Mouse (Mus musculus) heart, postnatal 25 days (tissue): ENCODE results near the gene Grm1. TPM values are rescaled to one million over a fixed set of nuclear protein-coding genes. Genes with fewer than 3 reads are reported as not detected.

Experiments used
- DNase-seq: peaks from one replicate; pipeline ENCODE4 v3.0.0; 2022; ENCODE audit warnings: low spot score
- intact Hi-C: fragments of 180-260 bp; cut with DNase I; formaldehyde crosslinking; loops from one replicate; pipeline ENCODE4 v1.15.1; 2025
- total RNA-seq, 2 experiments: library from RNA; stranded (reverse); gene quantifications; 2 replicates each; pipeline ENCODE4 v1.2.3; 2021

Gene Grm1
- total RNA-seq, 2 experiments from 2014 or later, result 3.6 to 5.0 TPM

DNA sequence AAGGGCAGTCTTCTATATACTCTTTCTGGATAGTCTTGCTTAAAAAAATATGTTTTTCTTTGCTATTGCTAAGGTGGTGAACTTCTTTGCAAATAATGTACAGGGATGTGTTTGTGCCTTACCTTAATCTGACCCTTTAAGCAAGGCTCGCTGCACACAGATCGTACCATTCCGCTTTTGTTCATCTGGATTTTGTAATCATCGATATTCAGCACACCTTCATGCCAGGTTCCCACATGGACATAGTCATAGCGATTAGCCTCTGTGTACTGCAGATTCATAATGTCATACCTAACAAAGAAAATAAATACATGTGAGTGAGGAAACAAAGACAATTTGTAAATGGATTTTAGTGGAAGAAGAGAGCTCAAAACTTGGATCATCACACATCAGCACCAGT lies 340.8 kb downstream of the Grm1 start:
- intact Hi-C loops, result no loop called here
- no peak for DNase-seq

- intact Hi-C loops, result no loop called here
- DNase-seq, result no peak
Measured at GRCm38 (mm10) chr10:10740729-10741128, 341.4 kb downstream of the Grm1 start.

DNA sequence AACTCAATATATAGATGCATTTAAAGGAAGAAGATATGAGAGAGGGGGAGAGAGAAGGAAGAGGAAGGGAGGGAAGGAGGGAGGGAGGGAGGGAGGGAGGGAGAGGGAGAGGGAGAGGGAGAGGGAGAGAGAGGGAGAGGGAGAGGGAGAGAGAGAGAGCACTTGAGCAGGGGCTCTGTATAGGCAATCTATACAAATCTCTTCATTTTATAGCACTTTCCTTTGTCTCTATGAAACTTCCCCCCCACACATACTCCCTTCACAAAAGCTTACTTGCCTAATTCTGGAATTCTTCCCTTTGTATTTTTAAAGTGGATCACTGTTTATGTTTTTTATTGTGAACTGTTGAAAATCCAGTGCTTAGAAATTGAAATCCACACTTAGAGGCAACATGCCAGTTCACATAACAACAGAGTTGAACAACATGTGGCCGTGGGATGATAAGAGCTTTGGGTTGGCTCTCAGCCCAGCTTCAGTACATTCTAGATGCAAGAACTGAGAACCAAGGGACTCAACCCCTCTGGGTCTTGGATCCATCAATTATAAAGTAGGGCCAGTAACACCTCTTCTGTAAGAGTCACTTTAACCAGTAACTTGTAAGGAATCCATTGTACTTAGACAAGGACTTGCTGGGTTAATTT lies 345.0 kb downstream of the Grm1 start:
- intact Hi-C loops, result no loop called here
- no peak for DNase-seq

DNA sequence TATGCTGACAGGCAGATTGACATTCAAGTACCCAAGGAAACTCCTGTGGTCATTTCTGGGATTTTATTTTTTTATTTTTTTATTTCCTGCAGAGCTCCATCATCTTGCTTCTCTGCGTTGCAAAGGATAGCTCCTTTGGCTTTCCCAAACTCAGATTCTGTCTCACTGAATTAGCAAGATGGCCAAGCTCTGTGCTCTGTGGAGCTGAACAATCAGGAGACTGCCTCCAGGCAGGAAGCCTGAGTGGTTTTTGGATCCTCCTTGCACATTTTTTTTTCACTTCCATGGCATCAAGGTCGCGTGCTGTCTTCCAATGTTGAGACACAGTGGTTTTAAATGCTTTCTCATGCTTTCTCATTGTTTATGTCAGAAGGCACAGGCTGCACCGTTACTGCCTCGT lies 347.6 kb downstream of the Grm1 start:
- DNase-seq, result no peak
- intact Hi-C loops, result no loop called here

DNA sequence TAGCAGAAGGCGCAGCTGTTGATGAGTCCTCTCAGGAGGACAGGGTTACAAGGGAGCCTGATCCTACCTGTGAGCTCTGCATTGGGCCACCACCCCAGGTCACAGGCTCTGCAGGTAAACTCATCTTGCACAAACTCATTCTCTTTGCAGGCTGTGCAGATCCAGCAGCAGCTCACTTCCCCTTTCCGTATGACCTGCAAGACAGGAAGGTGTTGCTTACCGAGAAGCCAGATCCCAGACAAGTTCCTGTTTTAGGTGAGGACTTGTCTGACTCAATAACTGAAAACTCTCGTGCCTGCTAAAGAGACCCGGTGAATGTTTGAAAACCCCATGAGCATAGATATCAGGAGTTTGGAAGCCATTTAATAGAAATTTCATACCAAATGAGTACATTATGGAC lies 349.1 kb downstream of the Grm1 start:
- intact Hi-C loops, result no loop called here
- DNase-seq, result no peak

- intact Hi-C loops, result no loop called here
- DNase-seq, result no peak
Measured at GRCm38 (mm10) chr10:10726501-10726900, 355.7 kb downstream of the Grm1 start.

- DNase-seq, result no peak
- intact Hi-C loops, result no loop called here
Measured at GRCm38 (mm10) chr10:10710837-10711236, 371.3 kb downstream of the Grm1 start.

GRCm38 (mm10) chr10:10710359-10710758 lies 371.8 kb downstream of the Grm1 start:
- no peak for DNase-seq
- intact Hi-C loops, result no loop called here

DNA sequence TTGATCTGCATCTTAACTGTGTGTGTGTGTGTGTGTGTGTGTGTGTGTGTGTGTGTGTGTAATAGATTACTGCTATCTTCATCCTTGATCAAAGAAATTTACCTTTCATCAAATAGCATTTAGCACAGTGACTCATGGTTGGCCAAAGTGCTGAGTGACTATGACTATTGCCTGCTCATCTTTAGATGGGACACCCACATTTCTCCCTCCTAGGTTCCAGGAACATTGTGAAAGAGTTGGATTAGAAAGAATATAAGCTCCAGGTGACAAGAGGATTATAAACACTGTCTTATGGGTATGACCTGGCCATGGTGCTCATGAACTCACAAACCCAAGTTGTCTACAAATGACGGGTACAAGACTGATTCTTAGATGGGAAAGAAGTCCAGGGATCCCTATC lies 374.1 kb downstream of the Grm1 start:
- DNase-seq, result no peak
- intact Hi-C loops, result no loop called here

GRCm38 (mm10) chr10:10701326-10701725 lies 380.8 kb downstream of the Grm1 start:
- intact Hi-C loops, result no loop called here
- DNase-seq, result no peak

GRCm38 (mm10) chr10:10700903-10701302 lies 381.3 kb downstream of the Grm1 start:
- no peak for DNase-seq
- intact Hi-C loops, result no loop called here

DNA sequence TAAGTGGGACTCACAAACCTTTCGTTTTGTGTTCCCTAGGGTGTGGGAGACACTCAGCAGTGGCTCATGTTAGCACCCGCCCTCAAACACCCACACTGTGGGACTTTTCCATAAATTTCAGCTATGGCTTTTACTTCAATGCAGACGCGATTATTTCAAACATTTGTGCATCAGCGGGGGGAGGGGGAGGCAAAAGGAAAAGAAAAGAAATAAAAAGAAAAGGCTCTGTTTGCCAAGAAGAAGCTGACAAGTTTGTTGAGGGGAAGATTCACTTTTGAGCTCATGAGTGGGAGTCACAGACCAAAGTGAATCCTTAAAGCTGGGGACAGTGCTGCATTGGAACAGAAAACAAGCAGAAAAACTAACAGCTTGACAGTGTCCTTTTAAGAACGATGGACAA lies 384.7 kb downstream of the Grm1 start:
- intact Hi-C loops, result no loop called here
- no peak for DNase-seq

- intact Hi-C loops, result no loop called here
Measured at GRCm38 (mm10) chr10:10689668-10690223, 392.4 kb downstream of the Grm1 start.

GRCm38 (mm10) chr10:10688907-10689667 lies 393.1 kb downstream of the Grm1 start:
- intact Hi-C loops, result no loop called here
- no peak for DNase-seq

More at GRCm38 (mm10) chr10:10689668-10690223, 392.4 kb downstream of the Grm1 start:
- no peak for DNase-seq

- no peak for DNase-seq
- intact Hi-C loops, result no loop called here
Measured at GRCm38 (mm10) chr10:10681048-10681447, 401.1 kb downstream of the Grm1 start, which contains the start of gene Gm10944. Gene Gm10944 (plus strand): TSS chr10:10681348.

- intact Hi-C loops, result no loop called here
- DNase-seq, result no peak
Measured at GRCm38 (mm10) chr10:10659976-10660375, 422.2 kb downstream of the Grm1 start.

- intact Hi-C loops, result no loop called here
- no peak for DNase-seq
Measured at GRCm38 (mm10) chr10:10659161-10659560, 423.0 kb downstream of the Grm1 start.

DNA sequence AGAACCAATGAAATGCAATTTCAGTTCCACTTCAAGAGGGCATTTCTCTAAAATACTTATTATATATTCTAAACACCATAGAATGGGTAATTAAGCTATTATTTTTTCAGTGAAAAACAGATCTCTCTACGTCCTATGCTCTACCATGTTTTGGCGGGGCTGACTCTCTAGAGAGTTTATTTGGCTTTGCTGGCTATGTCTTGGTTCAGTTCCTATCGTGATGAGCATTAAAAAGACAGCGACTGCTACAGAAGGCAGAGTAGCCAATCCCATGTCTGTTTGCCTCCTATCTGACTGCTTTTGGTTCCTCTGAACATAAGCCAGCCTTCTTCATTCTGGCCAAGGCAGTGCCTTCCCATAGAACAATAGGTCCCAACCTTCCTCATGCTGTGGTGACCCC lies 425.5 kb downstream of the Grm1 start:
- no peak for DNase-seq
- intact Hi-C loops, result no loop called here

DNA sequence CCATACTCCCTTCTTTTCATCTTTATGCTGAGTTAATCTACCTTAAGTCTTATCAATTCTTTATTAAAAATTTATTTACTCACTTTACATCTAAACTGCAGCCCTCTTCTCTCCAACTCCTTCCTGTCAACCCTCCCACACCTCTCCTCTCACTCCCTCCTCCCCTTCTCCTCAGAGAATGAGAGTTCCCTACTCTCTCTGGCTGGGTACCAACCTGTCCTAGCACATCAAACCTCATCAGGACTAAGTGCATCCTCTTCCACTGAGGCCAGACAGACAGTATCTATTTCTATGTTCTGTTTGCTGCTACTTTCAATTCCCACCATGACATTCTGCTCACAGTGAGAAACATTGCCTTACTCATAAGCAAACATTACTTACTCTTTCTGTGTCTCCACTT lies 426.2 kb downstream of the Grm1 start:
- intact Hi-C loops, result no loop called here
- DNase-seq, result no peak
